8 mouse cellular contexts compared by ENCODE assay signal in genomic region chr10:117062894-117063253, GRCm38 (mm10). TPM values are rescaled to one million over a fixed set of nuclear protein-coding genes. Genes with fewer than 3 reads are reported as not detected.
A peak's percentile ranks its signal among the peaks of the same experiment; 100 is the strongest.
DNase-seq lines count a peak whose midpoint lies in the region; ATAC-seq and TF ChIP-seq lines count a peak whose summit lies in the region.

No protein-coding gene starts in this region.

- TF ChIP-seq CTCF in bone marrow, adult 2 months (IDR thresholded peaks at IDR 0.05; ENCODE audit: control insufficient read depth, insufficient read depth, low read length): no peak

- no peaks in the 10 kb centered on the region for H3K9me3 ChIP-seq in heart, embryonic 14.5 days (ENCODE audit: control insufficient read depth, low read length)
- no peaks in the 10 kb centered on the region for H3K9me3 ChIP-seq in hindbrain, embryonic 14.5 days (ENCODE audit: control insufficient read depth, low read length)
- H3K9me3 ChIP-seq in midbrain, embryonic 10.5 days (replicated peaks): no peaks in the 10 kb centered on the region

- DNase-seq in heart, adult 18-20 months: no peak
- DNase-seq in hindbrain, embryonic 14.5 days (ENCODE audit: low spot score): no peak
- no peak for DNase-seq in midbrain, embryonic 10.5 days (ENCODE audit: low spot score)
- no peak for DNase-seq in layer of hippocampus, postnatal 14 days (ENCODE audit: low spot score in 2 of 2)
- no peak for DNase-seq in adrenal gland, postnatal 14 days

- 3% methylated on average over 15 of the region's 15 CpGs for WGBS in heart, embryonic 14.5 days
- WGBS in bone marrow, adult 2 months: 1% methylated on average over 15 of the region's 15 CpGs
- WGBS in hindbrain, embryonic 14.5 days: 4% methylated on average over 15 of the region's 15 CpGs
- WGBS in midbrain, embryonic 10.5 days: 4% methylated on average over 15 of the region's 15 CpGs

- no peak overlapping the region; a peak in 1 of 4 replicates for H3K27ac ChIP-seq in heart, embryonic 14.5 days (replicated peaks in 1 of 2; ENCODE audit: control insufficient read depth in 1 of 2, insufficient read depth in 1 of 2, low read depth in 2 of 2, low read length in 2 of 2)
- H3K27ac ChIP-seq in bone marrow, adult 2 months (ENCODE audit: control insufficient read depth, insufficient read depth, low read depth, low read length, poor library complexity): peak overlapping the region; percentile 83
- H3K27ac ChIP-seq in hindbrain, embryonic 14.5 days: peak overlapping the region; percentile 79; the same call in 1 of the 2 replicates
- H3K27ac ChIP-seq in midbrain, embryonic 10.5 days (replicated peaks): peak overlapping the region; percentile 92

- H3K27me3 ChIP-seq in heart, embryonic 14.5 days (ENCODE audit: control insufficient read depth, insufficient read depth, low read length): no peaks in the 10 kb centered on the region
- no peaks in the 10 kb centered on the region for H3K27me3 ChIP-seq in hindbrain, embryonic 14.5 days (ENCODE audit: control insufficient read depth, insufficient read depth, low read length)
- no peaks in the 10 kb centered on the region for H3K27me3 ChIP-seq in midbrain, embryonic 10.5 days (ENCODE audit: low read depth, poor library complexity, severe bottlenecking)

- TF ChIP-seq POLR2A in bone marrow, adult 2 months (IDR thresholded peaks at IDR 0.05; ENCODE audit: borderline replicate concordance, control insufficient read depth, low read depth, low read length): no peak

- peaks cover 44% of the 10 kb centered on the region for H3K36me3 ChIP-seq in heart, embryonic 14.5 days (ENCODE audit: control insufficient read depth, insufficient read depth, low read length)
- H3K36me3 ChIP-seq in hindbrain, embryonic 14.5 days (replicated peaks; ENCODE audit: control insufficient read depth, insufficient read depth): peaks cover 43% of the 10 kb centered on the region
- peaks cover 44% of the 10 kb centered on the region for H3K36me3 ChIP-seq in midbrain, embryonic 10.5 days

- H3K4me2 ChIP-seq in heart, embryonic 14.5 days (ENCODE audit: low read length): peak overlapping the region; percentile 92
- H3K4me2 ChIP-seq in hindbrain, embryonic 14.5 days (replicated peaks): peak overlapping the region; percentile 79

- peaks cover 0 to 17% of the 10 kb centered on the region in 2 experiments; a peak in 3 of 4 replicates for H3K4me1 ChIP-seq in heart, embryonic 14.5 days (ENCODE audit: control insufficient read depth in 2 of 2, insufficient read depth in 2 of 2, low read length in 2 of 2)
- no peaks in the 10 kb centered on the region; the same call in 1 of the 2 replicates for H3K4me1 ChIP-seq in bone marrow, adult 2 months (ENCODE audit: control insufficient read depth, insufficient read depth, low read length)
- peaks cover 7% of the 10 kb centered on the region for H3K4me1 ChIP-seq in hindbrain, embryonic 14.5 days (replicated peaks; ENCODE audit: control insufficient read depth, insufficient read depth, low read length)
- peaks cover 8% of the 10 kb centered on the region for H3K4me1 ChIP-seq in midbrain, embryonic 10.5 days

- no peak for ATAC-seq in heart, embryonic 14.5 days (ENCODE audit: insufficient number of reproducible peaks, insufficient read depth, low FRiP score, low read depth)
- ATAC-seq in hindbrain, embryonic 14.5 days (ENCODE audit: low FRiP score): no peak
- ATAC-seq in frontal cortex, adult (ENCODE audit: low TSS enrichment): no peak

- peak overlapping the region; percentile 93 to 98 for H3K4me3 ChIP-seq in heart, embryonic 14.5 days (ENCODE audit: control insufficient read depth in 1 of 2, insufficient read depth in 1 of 2, low read depth in 1 of 2, low read length in 2 of 2)
- H3K4me3 ChIP-seq in bone marrow, adult 2 months (replicated peaks; ENCODE audit: control insufficient read depth, low read depth, low read length): peak overlapping the region; percentile 97
- H3K4me3 ChIP-seq in hindbrain, embryonic 14.5 days (replicated peaks; ENCODE audit: low read length): peak overlapping the region; percentile 84
- H3K4me3 ChIP-seq in midbrain, embryonic 10.5 days: peak overlapping the region; percentile 83

- peak overlapping the region; percentile 90 for H3K9ac ChIP-seq in heart, embryonic 14.5 days (ENCODE audit: low read length)
- H3K9ac ChIP-seq in hindbrain, embryonic 14.5 days: peak overlapping the region; percentile 76

RNA-seq across cellular contexts. Expression of gene Cct2, which starts 0.7 kb away (rescaled TPM):
- 178 and 183 TPM in 2 replicates for polyA plus RNA-seq in heart, embryonic 14.5 days (2014; fragmentation: Nextera tagmentation; extraction: Ambion mirVana)
- total RNA-seq in heart, adult 18-20 months (2021): 100 to 1,000 TPM; 130 to 135 TPM
- 70.5 and 126 TPM in 2 replicates for polyA plus RNA-seq in bone marrow, adult 2 months (2011; ENCODE audit: insufficient read depth, insufficient read length, low replicate concordance, missing spikeins)
- polyA plus RNA-seq in hindbrain, embryonic 14.5 days (2014; fragmentation: Nextera tagmentation; extraction: Ambion mirVana): 281 and 288 TPM in 2 replicates
- polyA plus RNA-seq in midbrain, embryonic 10.5 days (2016; fragmentation: Nextera tagmentation; extraction: Ambion mirVana): 290 and 327 TPM in 2 replicates
- 100 to 1,000 TPM; 203 to 205 TPM for total RNA-seq in layer of hippocampus, postnatal 14 days (2021)
- total RNA-seq in adrenal gland, postnatal 14 days (2021): 224 and 240 TPM in 2 replicates

RNA-seq across cellular contexts. Expression of gene Lrrc10, which starts 17.7 kb away (rescaled TPM):
- 80.5 and 84.2 TPM in 2 replicates for polyA plus RNA-seq in heart, embryonic 14.5 days (2014; fragmentation: Nextera tagmentation; extraction: Ambion mirVana)
- 100 to 1,000 TPM; 231 to 321 TPM for total RNA-seq in heart, adult 18-20 months (2021)
- polyA plus RNA-seq in bone marrow, adult 2 months (2011; ENCODE audit: insufficient read depth, insufficient read length, low replicate concordance, missing spikeins): not detected in 2 replicates
- polyA plus RNA-seq in hindbrain, embryonic 14.5 days (2014; fragmentation: Nextera tagmentation; extraction: Ambion mirVana): not detected in 2 replicates
- polyA plus RNA-seq in midbrain, embryonic 10.5 days (2016; fragmentation: Nextera tagmentation; extraction: Ambion mirVana): 0.11 TPM in 1 of 2 replicates, not detected in the other
- total RNA-seq in layer of hippocampus, postnatal 14 days (2021): under 1 TPM in 1 of 2 experiments, not detected in 1; 0.30 TPM
- total RNA-seq in adrenal gland, postnatal 14 days (2021): not detected in 2 replicates

Comparison
In these comparisons a context has a peak if more than half of its experiments do, and no peak if none do; other contexts are left out.
1. H3K27ac ChIP-seq: peak in bone marrow, adult 2 months (single experiment), hindbrain, embryonic 14.5 days (single experiment) and midbrain, embryonic 10.5 days (single experiment); none in heart, embryonic 14.5 days (0 of 2).
2. RNA of gene Lrrc10, which starts 17.7 kb away (polyA plus RNA-seq): 80.5 to 84.2 TPM in heart, embryonic 14.5 days; 0.11 TPM in midbrain, embryonic 10.5 days, not detected in hindbrain, embryonic 14.5 days and not detected in bone marrow, adult 2 months; every median in the first group is over 10 times any median in the second.
3. Peak in every context shown above with its lines, with median percentiles within 50 percentile points of each other: H3K4me3 ChIP-seq.